Mouse (Mus musculus) splenic B cell, adult 2 months (primary cell): ENCODE data around the gene 6430628N08Rik.

Experiments used
- DNase-seq: peaks from one replicate; pipeline ENCODE4 v3.0.0-alpha.2; 2011; ENCODE audit warnings: low read depth, low spot score
- H3K27me3 ChIP-seq: 2 replicates; pipeline ENCODE4 v1.6.1; 2012; ENCODE audit warnings: mild to moderate bottlenecking, low read length, moderate library complexity, mixed read lengths; ENCODE audit not compliant: control insufficient read depth, poor library complexity, insufficient read depth, severe bottlenecking
- H3K36me3 ChIP-seq: 2 replicates; pipeline ENCODE4 v1.6.1; 2012; ENCODE audit warnings: mild to moderate bottlenecking, low read length, moderate library complexity, mixed read lengths; ENCODE audit not compliant: control insufficient read depth, poor library complexity, insufficient read depth, severe bottlenecking

The 6430628N08Rik gene

GRCm38 (mm10) chr4:115890553-115890952 lies at the start of gene 6430628N08Rik:
6430628N08Rik (plus strand) TSS chr4:115890665.
- no peaks in the 10 kb centered on the region for H3K27me3 ChIP-seq
- DNase-seq: no peak
- H3K36me3 ChIP-seq: no peaks in the 10 kb centered on the region

DNA sequence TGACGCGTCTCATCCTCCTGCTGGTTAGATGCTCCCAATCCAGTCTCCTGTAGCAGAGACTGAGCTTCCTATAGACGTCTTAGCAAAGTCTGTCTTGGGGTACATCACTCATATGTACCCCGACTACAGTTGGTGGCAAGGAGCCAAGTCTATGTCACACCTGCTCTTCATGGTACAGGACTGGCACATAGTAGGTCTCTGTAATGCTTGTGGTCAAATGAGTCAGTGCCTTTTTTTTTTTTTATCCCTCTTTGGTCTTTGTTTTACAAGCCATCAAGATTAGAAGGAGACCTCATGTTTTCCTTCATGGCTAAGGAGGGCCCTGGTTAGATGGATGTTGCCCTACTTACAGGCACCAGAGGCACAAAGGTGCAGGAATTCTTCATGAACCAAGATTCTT lies 49.6 kb upstream of the 6430628N08Rik start:
- Histone ChIP-seq H3K27me3 (no peaks in the 10 kb centered on the region), H3K36me3 (no peaks in the 10 kb centered on the region; the same call in 1 of the 2 replicates)
- no peak for DNase-seq

- no peak for DNase-seq
- no peaks in the 10 kb centered on the region for H3K27me3 ChIP-seq
- no peaks in the 10 kb centered on the region for H3K36me3 ChIP-seq
Observed at GRCm38 (mm10) chr4:115846656-115847055, 43.8 kb upstream of the 6430628N08Rik start.

DNA sequence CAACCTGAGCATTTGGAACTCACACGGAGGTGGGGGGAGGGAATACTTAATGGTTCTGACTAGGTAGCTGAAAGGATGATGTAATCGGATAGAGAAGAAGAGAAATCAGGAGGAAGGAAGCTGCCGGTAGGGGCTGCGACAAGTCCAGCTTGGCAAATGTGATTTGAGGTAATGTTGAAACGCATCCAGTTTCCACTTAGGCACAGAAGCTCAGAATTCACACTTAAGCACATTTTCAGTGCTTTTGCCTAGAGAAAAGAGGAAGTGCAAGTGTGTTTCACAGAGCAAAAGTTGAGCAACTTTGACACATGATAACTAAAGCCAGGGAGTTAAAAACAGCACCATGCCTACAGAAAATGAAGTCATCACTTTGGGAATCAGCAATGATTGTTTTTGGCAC lies 43.1 kb upstream of the 6430628N08Rik start:
- no peaks in the 10 kb centered on the region for H3K36me3 ChIP-seq
- DNase-seq: peak; percentile 67

DNA sequence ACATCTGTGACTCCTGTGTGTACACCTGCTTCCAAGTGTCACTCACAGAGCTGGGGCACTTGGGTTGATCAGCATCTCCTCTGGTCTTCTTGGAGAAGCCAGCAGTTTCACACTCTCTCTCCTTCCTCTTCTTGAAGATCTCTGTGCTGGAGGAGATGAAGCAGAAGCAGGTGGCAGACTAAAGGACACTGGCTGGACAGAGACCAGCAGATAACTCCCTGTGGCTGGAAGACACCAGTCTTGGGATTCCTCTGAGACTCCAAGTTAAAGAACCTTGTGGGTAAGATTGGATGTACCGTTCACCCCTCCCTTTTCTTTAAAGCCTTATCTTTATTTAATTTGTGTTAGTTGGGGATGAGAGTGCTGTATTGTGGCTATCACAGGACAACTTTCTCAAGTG lies 42.4 kb upstream of the 6430628N08Rik start:
- DNase-seq: peak; percentile 8
- H3K27me3 ChIP-seq: no peaks in the 10 kb centered on the region

More for the DNA sequence above, 43.1 kb upstream of the 6430628N08Rik start:
- H3K27me3 ChIP-seq: no peaks in the 10 kb centered on the region

DNA sequence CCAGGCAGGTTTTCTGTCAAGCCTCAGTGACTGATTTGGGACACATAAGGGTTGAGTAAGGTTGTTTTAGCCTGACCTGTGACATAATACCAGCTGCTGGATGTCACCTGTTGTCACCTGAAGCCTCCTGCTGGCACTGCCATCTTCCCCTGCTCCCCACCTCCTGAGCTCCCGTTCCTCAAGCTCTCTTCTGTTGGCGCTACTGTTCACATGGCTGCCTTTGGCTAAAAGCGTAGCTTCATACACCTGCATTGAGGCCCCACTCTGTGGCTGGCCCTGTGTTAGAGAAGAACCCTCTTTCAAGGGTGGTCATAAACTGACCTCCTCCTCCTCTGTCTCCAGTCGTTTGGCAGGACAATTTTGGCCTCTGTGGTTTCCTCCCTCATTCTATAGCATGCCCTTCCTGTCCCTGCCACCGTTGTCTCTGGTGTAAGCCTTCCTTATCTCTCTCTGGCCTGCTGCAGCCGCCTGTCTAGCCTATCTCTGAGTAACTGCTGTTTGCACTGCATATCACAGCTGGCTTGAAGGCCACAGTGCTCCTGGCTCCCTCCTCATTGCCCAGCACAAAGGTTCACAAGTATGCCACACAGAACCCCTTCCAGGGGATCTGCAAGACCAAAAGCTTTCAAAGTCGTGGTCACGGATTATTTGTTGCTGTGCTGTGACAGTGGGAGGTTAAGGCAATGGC lies 41.3 kb upstream of the 6430628N08Rik start:
- no peaks in the 10 kb centered on the region for H3K36me3 ChIP-seq
- no peak for DNase-seq
- no peaks in the 10 kb centered on the region for H3K27me3 ChIP-seq

More for the DNA sequence above, 42.4 kb upstream of the 6430628N08Rik start:
- H3K36me3 ChIP-seq: no peaks in the 10 kb centered on the region

- no peak for DNase-seq
- H3K36me3 ChIP-seq: no peaks in the 10 kb centered on the region
- no peaks in the 10 kb centered on the region for H3K27me3 ChIP-seq
Observed at GRCm38 (mm10) chr4:115850111-115850510, 40.4 kb upstream of the 6430628N08Rik start.

DNA sequence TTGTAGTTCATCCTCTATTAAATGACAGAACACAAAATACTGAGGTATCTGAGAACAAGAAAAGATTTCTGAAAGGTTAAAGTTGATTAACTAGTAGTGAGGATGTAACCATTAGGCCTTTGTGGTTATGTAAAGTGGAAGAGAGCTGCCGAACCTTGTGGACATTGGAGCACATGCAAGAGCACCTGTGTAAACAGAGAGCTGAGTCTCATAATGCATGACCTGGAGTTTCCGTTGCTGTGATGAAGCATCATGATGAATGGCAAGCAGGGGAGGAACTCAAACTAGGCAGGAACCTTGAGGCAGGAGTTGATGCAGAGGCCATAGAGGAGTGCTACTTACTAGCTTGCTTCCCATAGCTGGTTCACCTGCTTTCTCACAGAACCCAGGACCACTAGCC lies 39.8 kb upstream of the 6430628N08Rik start:
- DNase-seq: peak; percentile 8
- no peaks in the 10 kb centered on the region for H3K36me3 ChIP-seq
- no peaks in the 10 kb centered on the region for H3K27me3 ChIP-seq

DNA sequence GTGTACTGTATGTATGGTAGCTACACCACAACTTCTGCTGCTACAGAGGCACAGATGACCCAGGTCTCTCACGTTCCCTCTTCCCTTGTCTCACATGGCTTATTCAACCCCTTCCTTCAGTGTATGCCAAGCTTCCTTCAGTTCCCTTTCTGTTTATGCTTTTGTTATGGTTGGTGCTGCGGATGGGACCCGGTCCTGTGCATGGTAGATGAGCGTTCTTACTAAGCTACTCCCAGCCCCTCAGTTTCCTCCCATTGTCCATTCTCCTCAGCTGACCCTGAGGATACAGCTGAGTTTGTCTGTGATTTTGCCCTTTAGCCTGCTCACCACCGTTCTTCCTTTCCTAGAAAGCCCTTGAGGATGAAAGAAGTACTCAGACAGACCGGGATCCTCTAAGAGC lies 38.9 kb upstream of the 6430628N08Rik start:
- H3K27me3 ChIP-seq: no peaks in the 10 kb centered on the region
- DNase-seq: no peak
- H3K36me3 ChIP-seq: no peaks in the 10 kb centered on the region

GRCm38 (mm10) chr4:115855100-115855499 lies 35.4 kb upstream of the 6430628N08Rik start:
- no peak for DNase-seq
- no peaks in the 10 kb centered on the region for H3K27me3 ChIP-seq
- no peaks in the 10 kb centered on the region; the same call in 1 of the 2 replicates for H3K36me3 ChIP-seq

DNA sequence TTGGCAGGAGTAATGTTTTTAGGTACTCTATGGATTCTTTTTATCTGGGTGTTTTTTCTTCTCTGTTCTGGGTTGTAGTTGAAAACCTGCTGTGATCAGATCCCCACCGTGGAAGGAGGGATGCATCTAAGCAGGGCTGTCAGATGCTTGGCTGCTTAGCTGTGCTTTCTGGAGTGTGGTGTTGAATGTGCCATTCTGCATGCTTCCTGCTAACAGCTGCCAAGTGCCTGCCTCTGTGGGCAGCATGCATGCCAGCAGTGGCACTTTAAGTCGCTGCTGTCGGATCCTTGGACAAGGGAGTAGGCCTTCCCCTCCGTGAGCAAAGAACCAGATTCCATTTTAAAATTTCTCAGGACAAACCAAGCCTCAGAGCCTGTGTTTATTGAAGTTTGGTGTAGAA lies 34.9 kb upstream of the 6430628N08Rik start:
- H3K36me3 ChIP-seq: no peaks in the 10 kb centered on the region; the same call in 1 of the 2 replicates
- H3K27me3 ChIP-seq: no peaks in the 10 kb centered on the region
- DNase-seq: no peak

- DNase-seq: no peak
- H3K36me3 ChIP-seq: peaks cover 2% of the 10 kb centered on the region; the same call in 1 of the 2 replicates
- H3K27me3 ChIP-seq: no peaks in the 10 kb centered on the region
Observed at GRCm38 (mm10) chr4:115856282-115856681, 34.2 kb upstream of the 6430628N08Rik start.

GRCm38 (mm10) chr4:115857293-115857883 lies 33.1 kb upstream of the 6430628N08Rik start:
- DNase-seq: peak; percentile 59
- Histone ChIP-seq H3K36me3 (peaks cover 2% of the 10 kb centered on the region; the same call in 1 of the 2 replicates), H3K27me3 (no peaks in the 10 kb centered on the region)

- no peak for DNase-seq
- Histone ChIP-seq H3K27me3 (no peaks in the 10 kb centered on the region), H3K36me3 (peaks cover 3% of the 10 kb centered on the region)
Observed at GRCm38 (mm10) chr4:115863352-115863751, 27.1 kb upstream of the 6430628N08Rik start.

- DNase-seq: no peak
- Histone ChIP-seq H3K36me3 (peaks cover 3% of the 10 kb centered on the region), H3K27me3 (no peaks in the 10 kb centered on the region)
Observed at GRCm38 (mm10) chr4:115863880-115864279, 26.6 kb upstream of the 6430628N08Rik start.
